Mouse (Mus musculus): ENCODE measurements around the gene Kdm2b. TPM values are rescaled to one million over a fixed set of nuclear protein-coding genes. Genes with fewer than 3 reads are reported as not detected.

Gene Kdm2b
- polyA plus RNA-seq, 1 experiment from 2014 or later, result 105 TPM

- H3K36me3 ChIP-seq, result no peaks in the 10 kb centered on the region
- H3K4me3 ChIP-seq, result no peak overlapping the region
- H3K4me2 ChIP-seq (replicated peaks), result no peak overlapping the region
- H3K4me1 ChIP-seq, result no peaks in the 10 kb centered on the region
- 83% methylated on average over 10 of the region's 10 CpGs for WGBS
- no peaks in the 10 kb centered on the region for H3K27me3 ChIP-seq (replicated peaks)
- H3K9ac ChIP-seq, result no peak overlapping the region
- H3K9me3 ChIP-seq, result no peaks in the 10 kb centered on the region
- no peak for ATAC-seq (ENCODE audit: low FRiP score, low read depth)
- H3K27ac ChIP-seq, result no peak overlapping the region
Observed at GRCm38 (mm10) chr5:122832996-122833395, 156.6 kb downstream of the Kdm2b start.

- H3K4me2 ChIP-seq (replicated peaks), result no peak overlapping the region
- no peaks in the 10 kb centered on the region for H3K36me3 ChIP-seq
- no peak overlapping the region for H3K9ac ChIP-seq
- 86% methylated on average over 10 of the region's 10 CpGs for WGBS
- no peaks in the 10 kb centered on the region for H3K27me3 ChIP-seq (replicated peaks)
- H3K9me3 ChIP-seq, result no peaks in the 10 kb centered on the region
- H3K27ac ChIP-seq, result no peak overlapping the region
- H3K4me3 ChIP-seq, result no peak overlapping the region
- no peaks in the 10 kb centered on the region for H3K4me1 ChIP-seq
- no peak for ATAC-seq (ENCODE audit: low FRiP score, low read depth)
Observed at GRCm38 (mm10) chr5:122832536-122832935, 157.1 kb downstream of the Kdm2b start.

GRCm38 (mm10) chr5:122825099-122825498, 164.5 kb downstream of the Kdm2b start:
- Histone ChIP-seq H3K9ac (no peak overlapping the region), H3K4me2 (replicated peaks) (no peak overlapping the region), H3K27ac (no peak overlapping the region), H3K36me3 (no peaks in the 10 kb centered on the region), H3K27me3 (replicated peaks) (no peaks in the 10 kb centered on the region), H3K9me3 (no peaks in the 10 kb centered on the region), H3K4me3 (no peak overlapping the region), H3K4me1 (peaks cover 2% of the 10 kb centered on the region)
- ATAC-seq (ENCODE audit: low FRiP score, low read depth), result no peak
- WGBS, result 83% methylated on average over 8 of the region's 8 CpGs

- no peak overlapping the region for H3K27ac ChIP-seq
- H3K4me2 ChIP-seq (replicated peaks), result no peak overlapping the region
- H3K9me3 ChIP-seq, result no peaks in the 10 kb centered on the region
- H3K27me3 ChIP-seq (replicated peaks), result no peaks in the 10 kb centered on the region
- no peak overlapping the region for H3K4me3 ChIP-seq
- ATAC-seq (ENCODE audit: low FRiP score, low read depth), result no peak
- 75% methylated on average over 6 of the region's 6 CpGs for WGBS
- 0 out of 2 replicates have a peak, but pooled peaks cover under 1% of the 10 kb centered on the region for H3K36me3 ChIP-seq
- H3K9ac ChIP-seq, result no peak overlapping the region
- H3K4me1 ChIP-seq, result peaks cover 7% of the 10 kb centered on the region
Observed at GRCm38 (mm10) chr5:122824450-122824849, 165.2 kb downstream of the Kdm2b start.

GRCm38 (mm10) chr5:122823976-122824375, 165.6 kb downstream of the Kdm2b start:
- Histone ChIP-seq H3K9ac (no peak overlapping the region), H3K27me3 (replicated peaks) (no peaks in the 10 kb centered on the region), H3K27ac (no peak overlapping the region), H3K9me3 (no peaks in the 10 kb centered on the region), H3K4me2 (replicated peaks) (no peak overlapping the region), H3K4me3 (no peak overlapping the region), H3K36me3 (0 out of 2 replicates have a peak, but pooled peaks cover 3% of the 10 kb centered on the region), H3K4me1 (peaks cover 10% of the 10 kb centered on the region)
- no peak for ATAC-seq (ENCODE audit: low FRiP score, low read depth)
- WGBS, result 65% methylated on average over 1 of the region's 1 CpGs

GRCm38 (mm10) chr5:122822441-122822840, 167.2 kb downstream of the Kdm2b start:
- Histone ChIP-seq H3K9ac (no peak overlapping the region), H3K4me1 (peaks cover 10% of the 10 kb centered on the region), H3K27ac (no peak overlapping the region), H3K27me3 (replicated peaks) (no peaks in the 10 kb centered on the region), H3K4me3 (no peak overlapping the region), H3K9me3 (no peaks in the 10 kb centered on the region), H3K4me2 (replicated peaks) (no peak overlapping the region), H3K36me3 (peaks cover 17% of the 10 kb centered on the region)
- 93% methylated on average over 4 of the region's 4 CpGs for WGBS
- no peak for ATAC-seq (ENCODE audit: low FRiP score, low read depth)

- peak; percentile 64 for ATAC-seq (ENCODE audit: low FRiP score, low read depth)
- under 1% methylated on average over 10 of the region's 10 CpGs for WGBS
Observed at GRCm38 (mm10) chr5:122821524-122821885, 168.1 kb downstream of the Kdm2b start.

GRCm38 (mm10) chr5:122820777-122821523, 168.7 kb downstream of the Kdm2b start, which contains the start of gene Anapc5:
Anapc5 (minus strand) TSS chr5:122821339.
- WGBS, result under 1% methylated on average over 55 of the region's 55 CpGs
- Histone ChIP-seq H3K27ac (peak within 1 kb of the TSS; percentile 85; the same call in 1 of the 2 replicates), H3K4me1 (peaks cover 10% of the 10 kb centered on the region), H3K27me3 (replicated peaks) (no peaks in the 10 kb centered on the region), H3K36me3 (peaks cover 30% of the 10 kb centered on the region), H3K4me2 (replicated peaks) (peak within 1 kb of the TSS; percentile 62), H3K9me3 (no peaks in the 10 kb centered on the region), H3K9ac (peak within 1 kb of the TSS; percentile 74), H3K4me3 (peak within 1 kb of the TSS; percentile 77)
- peak; percentile 99 for ATAC-seq (ENCODE audit: low FRiP score, low read depth)

More at GRCm38 (mm10) chr5:122821524-122821885, 168.1 kb downstream of the Kdm2b start:
- Histone ChIP-seq H3K4me2 (replicated peaks) (peak overlapping the region; percentile 62), H3K27me3 (replicated peaks) (no peaks in the 10 kb centered on the region), H3K9me3 (no peaks in the 10 kb centered on the region), H3K4me1 (peaks cover 10% of the 10 kb centered on the region), H3K27ac (peak overlapping the region; percentile 65; the same call in 1 of the 2 replicates), H3K9ac (0 out of 2 replicates have a peak overlapping the region, but pooled peaks have one; percentile 26), H3K36me3 (peaks cover 26% of the 10 kb centered on the region), H3K4me3 (peak overlapping the region; percentile 77)

Other genes with a start within 250 kb of the Kdm2b start
- 43.1 and 44.2 TPM in 2 replicates for gene Camkk2, start 210.4 kb downstream of the Kdm2b start, polyA plus RNA-seq (2016; fragmentation: Nextera tagmentation; extraction: Ambion mirVana)
- gene Anapc5, start 168.5 kb downstream of the Kdm2b start, polyA plus RNA-seq (2016; fragmentation: Nextera tagmentation; extraction: Ambion mirVana), result 506 and 512 TPM in 2 replicates
- 52.8 and 54.0 TPM in 2 replicates for gene Rnf34, start 139.8 kb downstream of the Kdm2b start, polyA plus RNA-seq (2016; fragmentation: Nextera tagmentation; extraction: Ambion mirVana)
- 13.9 and 14.2 TPM in 2 replicates for gene Orai1, start 25.3 kb upstream of the Kdm2b start, polyA plus RNA-seq (2016; fragmentation: Nextera tagmentation; extraction: Ambion mirVana)
- gene Morn3, start 57.2 kb upstream of the Kdm2b start, polyA plus RNA-seq (2016; fragmentation: Nextera tagmentation; extraction: Ambion mirVana), result not detected in 2 replicates
- gene Tmem120b, start 78.6 kb upstream of the Kdm2b start, polyA plus RNA-seq (2016; fragmentation: Nextera tagmentation; extraction: Ambion mirVana), result 17.4 and 19.4 TPM in 2 replicates
- gene Rhof, start 142.9 kb upstream of the Kdm2b start, polyA plus RNA-seq (2016; fragmentation: Nextera tagmentation; extraction: Ambion mirVana), result 2.4 and 2.9 TPM in 2 replicates
- 12.9 and 13.0 TPM in 2 replicates for gene Setd1b, start 152.4 kb upstream of the Kdm2b start, polyA plus RNA-seq (2016; fragmentation: Nextera tagmentation; extraction: Ambion mirVana)
- gene Psmd9, start 179.6 kb upstream of the Kdm2b start, polyA plus RNA-seq (2016; fragmentation: Nextera tagmentation; extraction: Ambion mirVana), result 74.1 and 77.7 TPM in 2 replicates
- not detected in 2 replicates for gene Hpd, start 192.9 kb upstream of the Kdm2b start, polyA plus RNA-seq (2016; fragmentation: Nextera tagmentation; extraction: Ambion mirVana)